Mouse (Mus musculus) liver, embryonic 14.5 days (tissue): ENCODE measurements around the gene Rasgef1b.

Experiments
- CTCF ChIP-seq: IDR thresholded peaks from 2 replicates; pipeline ENCODE4 v1.5.1; 2016; ENCODE audit warnings: antibody characterized with exemption, low read depth, control low read depth
- EP300 ChIP-seq: IDR thresholded peaks from 2 replicates; pipeline ENCODE4 v1.6.1; 2016; ENCODE audit warnings: antibody characterized with exemption, low read depth

- TF ChIP-seq EP300 (no peak), CTCF (no peak)
These were observed 16.9 kb downstream of the Rasgef1b start for GRCm38 (mm10) chr5:99711947-99712346.
